Mouse (Mus musculus) lung, postnatal 14 days (tissue): ENCODE data around the gene Trim9.

Experiments
- DNase-seq: peaks from one replicate; pipeline ENCODE4 v3.0.0; 2021

The Trim9 gene

DNA sequence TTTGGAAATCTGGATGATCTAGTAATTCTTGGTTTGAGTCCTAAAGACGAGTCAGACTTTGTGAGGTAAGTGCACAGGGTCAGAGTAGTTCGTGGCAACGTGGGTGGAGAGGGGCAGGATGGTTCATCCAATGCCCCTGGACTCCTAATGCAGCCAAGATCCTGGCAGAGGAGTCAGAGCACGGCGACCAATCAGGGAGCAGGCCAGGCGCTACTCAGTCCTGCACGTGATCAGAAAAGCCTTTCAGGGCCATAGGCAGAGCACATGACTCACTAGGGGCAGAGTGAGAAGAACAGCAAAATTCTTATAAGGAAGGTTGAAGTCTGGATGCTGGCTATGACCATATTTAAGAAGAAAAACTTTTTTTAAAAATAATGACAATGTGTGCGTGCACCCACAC is 143.0 kb downstream of the Trim9 start:
- DNase-seq = no peak

DNA sequence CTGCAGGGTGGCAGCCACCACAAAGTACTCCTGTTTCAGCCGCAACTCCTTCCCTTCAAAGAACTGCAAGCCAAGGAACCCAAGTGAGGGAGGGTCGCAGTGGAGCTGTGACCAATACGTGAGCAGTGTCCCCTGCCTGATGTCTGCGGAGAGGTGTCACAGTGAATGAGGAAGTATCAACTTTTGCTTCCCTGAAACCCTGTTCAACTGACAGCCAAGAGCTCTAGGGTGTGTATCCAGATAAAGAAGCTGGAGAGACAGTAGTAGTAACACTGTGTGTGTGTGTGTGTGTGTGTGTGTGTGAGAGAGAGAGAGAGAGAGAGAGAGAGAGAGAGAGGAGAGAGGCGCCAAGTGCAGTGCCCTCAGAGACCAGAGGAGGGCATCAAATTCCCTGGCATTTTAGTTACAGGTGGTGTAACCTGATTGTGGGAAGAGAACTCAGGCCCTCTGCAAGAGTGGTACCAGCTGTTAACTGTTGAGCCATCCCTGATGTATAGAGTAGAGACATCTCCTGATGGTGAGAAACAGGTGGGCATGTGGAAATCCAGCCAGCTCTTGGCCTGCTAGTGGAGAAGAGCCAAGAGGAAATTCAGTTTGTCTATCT is 145.4 kb downstream of the Trim9 start:
- DNase-seq = no peak

DNA sequence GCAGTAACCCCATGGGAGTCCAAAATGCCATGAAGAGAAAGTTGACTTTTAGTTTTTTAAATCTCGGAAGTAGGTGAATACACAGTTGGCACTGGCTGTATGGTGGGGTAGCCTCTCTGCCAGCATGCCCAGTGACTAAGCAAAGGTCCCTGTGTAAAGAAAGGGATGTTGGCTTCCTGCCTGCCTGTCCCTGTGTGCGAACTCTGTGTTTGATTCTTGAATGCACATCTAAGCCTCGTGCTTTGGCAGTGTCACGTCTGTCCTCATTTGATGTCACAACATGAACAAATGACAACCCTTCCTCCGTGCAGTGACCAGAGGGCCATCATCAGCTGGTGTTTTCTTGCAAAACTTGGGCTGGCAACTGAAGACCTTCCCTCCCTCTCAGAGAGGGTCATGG is 151.1 kb downstream of the Trim9 start:
- no peak for DNase-seq

DNA sequence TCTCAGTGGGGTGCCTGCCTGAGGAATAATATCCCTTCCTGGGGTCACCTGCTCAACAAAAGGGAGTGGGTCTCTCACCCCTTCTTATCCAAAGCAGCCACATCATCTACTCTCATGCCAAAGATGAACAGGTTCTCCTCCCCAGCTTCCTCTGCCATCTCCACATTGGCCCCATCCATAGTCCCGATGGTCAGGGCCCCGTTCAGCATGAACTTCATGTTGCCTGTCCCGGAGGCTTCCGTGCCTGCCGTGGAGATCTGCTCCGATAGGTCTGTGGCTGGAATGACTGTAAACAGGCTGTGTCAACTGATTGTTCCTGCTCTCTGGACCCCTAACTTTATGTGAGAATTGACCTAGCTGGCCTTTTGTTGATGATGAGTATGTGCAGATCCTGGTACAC is 152.0 kb downstream of the Trim9 start:
- DNase-seq = no peak
